Mouse (Mus musculus) thymus, postnatal 36 days (tissue): Measurements from ENCODE around the gene Serp2.
"Not testable (repeated sequence)": the region's sequence is repeated elsewhere in the genome, so short reads cannot be mapped to it uniquely, and the experiment has no call there.

Experiments
- DNase-seq, 2 experiments: peaks; one replicate each; pipeline ENCODE4 v3.0.0; 2022; ENCODE audit warnings: mixed read lengths in 2 of 2

The Serp2 gene

DNA sequence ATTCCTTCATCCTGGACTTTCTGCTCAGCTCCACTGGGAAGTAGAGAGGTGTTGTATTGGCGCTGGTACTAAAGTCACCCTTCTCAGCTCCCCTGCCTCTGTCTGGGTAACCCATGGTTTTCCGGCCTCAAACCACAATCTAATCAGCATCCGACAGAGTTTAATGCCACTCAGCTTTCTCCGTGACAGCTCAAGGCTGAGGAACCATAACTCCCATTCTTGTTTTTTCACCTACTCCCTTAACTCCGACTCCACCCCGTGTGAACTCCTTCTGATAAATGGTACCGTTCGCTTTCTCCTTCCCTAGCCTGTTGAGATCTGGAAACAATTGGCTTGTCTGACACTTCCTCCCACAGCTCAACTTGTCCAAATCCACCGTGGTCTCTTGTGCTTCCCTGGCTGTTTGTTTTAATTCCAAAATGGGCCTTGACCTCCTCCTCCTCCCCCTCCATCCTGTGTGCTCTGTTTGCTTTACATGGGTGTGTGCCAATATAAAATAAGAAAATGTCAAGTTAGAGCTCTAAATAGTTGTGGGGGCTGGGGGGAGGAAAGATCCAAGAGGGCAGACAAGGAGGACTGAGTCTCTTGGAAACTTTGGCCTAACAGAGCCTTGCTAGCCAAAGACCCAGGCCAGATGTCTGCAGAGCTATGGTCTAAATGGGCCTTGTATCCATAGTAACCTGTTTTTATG, 12.7 kb upstream of the Serp2 start:
- DNase-seq, result peak in 1 of 2 experiments; percentile 28

DNA sequence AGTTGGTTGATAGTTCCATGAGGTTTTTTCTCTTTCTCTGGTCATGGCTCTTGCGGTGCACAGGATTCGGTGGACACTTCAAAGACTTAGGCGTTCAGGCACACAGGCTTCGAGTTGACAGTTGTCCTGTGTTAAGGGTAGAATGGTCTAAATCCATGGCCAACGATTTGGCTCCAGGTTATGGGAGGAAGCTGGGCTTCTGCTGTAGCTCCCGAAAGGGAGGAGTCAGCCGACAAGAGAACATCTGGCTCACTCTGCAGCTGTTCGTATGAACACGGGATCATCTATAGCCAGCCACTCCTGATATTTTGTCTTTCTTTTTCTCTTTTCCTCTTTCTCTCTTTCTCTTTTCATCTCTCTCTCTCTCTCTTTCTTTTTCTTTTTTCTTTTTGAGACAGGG, 11.9 kb upstream of the Serp2 start:
- no peak for DNase-seq

DNA sequence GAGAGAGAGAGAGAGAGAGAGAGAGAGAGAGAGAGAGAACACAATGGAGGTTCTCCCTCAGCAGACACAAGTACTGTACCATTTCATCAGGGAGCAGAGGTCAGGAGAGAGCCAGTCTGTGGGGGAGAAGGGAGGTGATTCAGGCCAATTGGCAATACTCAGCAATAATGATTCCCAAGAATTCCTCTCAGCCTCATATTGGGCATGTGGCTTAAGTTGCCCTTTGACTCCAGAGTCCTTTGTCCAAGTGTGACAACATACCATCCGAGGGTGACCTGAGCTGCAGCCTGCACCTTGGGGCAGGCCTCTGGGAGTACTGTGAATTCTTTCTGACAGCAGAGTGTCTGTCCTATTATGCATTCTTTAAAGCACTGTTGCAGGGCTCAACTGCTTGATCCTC, 10.6 kb upstream of the Serp2 start:
- DNase-seq, result no peak

DNA sequence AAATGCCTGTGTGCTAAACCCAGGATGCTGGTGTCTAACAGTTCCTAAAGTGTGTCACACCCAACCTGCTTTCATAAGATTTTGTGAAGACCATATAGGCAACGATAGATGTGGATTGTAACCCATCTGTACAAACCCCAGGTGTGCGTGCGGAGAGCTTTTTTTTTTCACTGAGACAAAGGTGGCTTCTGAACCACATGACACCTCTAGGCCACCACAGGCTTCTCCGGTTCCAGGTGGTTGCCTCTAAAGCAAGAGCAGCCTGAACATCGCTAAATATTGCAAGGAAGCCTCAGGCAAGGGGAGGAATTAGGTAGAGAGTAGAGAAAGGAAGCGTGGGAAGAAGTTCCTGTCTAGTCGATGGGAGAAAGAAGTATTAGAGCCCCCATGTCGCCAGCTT, 10.0 kb upstream of the Serp2 start:
- peak; percentile 30 to 61 for DNase-seq

DNA sequence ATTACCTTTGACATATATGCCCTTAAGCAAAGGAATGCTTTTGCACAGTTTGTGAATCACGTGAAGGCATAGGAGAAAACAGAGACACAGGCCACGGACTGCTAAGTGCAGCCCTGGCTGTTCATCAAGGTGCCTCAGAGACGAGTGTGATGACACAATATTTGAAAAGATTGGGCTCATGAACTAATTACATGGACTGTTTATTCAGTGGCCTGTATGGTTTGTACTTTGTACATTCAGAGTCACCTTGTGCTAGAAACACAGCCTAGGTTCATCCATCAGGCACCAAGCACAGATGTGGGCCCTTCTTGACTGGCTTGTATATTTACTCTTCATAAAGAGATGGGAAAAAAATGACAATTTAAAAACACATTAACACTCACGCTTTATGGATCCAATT, 9.5 kb upstream of the Serp2 start:
- DNase-seq, result no peak

DNA sequence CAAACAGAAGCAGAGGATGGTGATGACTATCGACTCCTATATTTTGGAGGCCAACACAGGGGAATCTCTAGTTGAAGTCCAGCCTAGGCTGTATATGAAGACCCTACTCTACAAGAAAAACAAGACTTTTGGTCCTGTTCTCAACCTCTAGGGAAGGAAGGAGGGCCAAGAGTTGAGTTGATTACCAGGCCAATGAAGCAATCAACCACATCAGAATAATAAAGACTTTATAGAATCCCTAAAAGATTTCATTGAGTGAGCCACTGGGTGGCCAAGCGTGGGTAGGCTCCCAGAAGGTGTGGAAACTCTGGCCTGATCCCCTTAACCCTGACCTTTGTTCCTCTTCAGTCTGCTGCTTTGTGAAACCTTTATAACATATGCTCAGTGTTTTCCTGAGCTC, 2.5 kb upstream of the Serp2 start:
- no peak for DNase-seq

DNA sequence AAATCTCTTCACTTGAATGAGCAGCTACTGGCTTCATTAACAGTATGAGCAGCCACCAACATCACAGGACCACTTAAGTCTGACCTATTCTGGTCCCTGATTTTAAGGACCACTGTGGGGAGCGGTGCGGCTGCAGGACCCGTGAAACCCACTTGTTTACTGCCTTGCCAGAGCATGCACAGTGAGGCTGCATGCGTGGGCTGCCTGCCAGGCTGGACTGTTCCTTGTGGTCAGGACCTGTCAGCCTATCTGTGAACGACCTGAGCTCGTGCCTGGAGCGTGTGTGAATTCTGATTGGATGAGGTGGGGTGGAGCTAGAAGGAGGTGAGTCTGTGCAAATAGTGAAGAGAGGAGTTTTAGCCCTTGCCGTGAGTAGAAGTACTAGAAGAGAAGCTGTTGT, 1.5 kb upstream of the Serp2 start:
- not testable (repeated sequence) for DNase-seq

DNA sequence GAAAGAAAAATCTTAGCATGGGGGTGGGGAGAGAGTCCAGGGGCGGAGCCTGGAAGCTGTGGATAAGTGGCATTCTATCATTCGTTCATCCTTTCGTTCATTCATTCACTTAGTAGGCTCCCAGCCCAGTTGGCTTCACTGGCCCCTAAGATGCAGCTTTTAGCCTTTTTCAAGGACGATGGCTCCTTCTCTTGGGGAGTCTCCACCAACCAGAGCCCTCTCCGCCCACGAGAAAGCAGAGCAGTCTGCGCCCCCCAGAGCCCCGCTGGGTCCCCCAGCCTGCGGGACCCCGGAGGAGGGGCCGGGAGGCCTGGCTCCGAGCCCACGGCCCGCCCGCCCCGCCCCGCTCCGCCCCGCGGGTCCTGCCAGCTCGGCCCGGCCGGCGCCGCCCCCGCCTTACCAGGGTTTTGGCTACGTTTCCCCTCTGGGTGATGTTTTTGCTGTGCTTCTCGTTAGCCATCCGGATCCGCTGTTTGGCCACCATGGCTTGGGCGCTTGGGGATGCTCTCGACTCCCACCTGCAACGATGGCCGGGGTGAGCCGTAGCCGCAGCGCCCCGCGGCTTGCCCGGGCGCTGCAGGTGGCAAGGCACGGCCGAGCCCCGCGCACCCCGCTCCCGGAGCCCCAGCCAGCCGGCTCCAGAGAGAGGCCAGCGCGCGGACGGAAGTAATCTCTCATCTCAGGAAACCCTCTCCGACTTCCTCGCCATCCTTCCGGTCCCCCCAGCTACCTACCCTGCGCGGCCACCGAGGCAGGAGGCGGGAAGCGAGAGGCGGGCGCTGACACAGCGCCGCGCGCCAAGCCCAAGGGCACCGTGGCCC, 448 bp downstream of the Serp2 start:
- peak; percentile 58 to 74 for DNase-seq

DNA sequence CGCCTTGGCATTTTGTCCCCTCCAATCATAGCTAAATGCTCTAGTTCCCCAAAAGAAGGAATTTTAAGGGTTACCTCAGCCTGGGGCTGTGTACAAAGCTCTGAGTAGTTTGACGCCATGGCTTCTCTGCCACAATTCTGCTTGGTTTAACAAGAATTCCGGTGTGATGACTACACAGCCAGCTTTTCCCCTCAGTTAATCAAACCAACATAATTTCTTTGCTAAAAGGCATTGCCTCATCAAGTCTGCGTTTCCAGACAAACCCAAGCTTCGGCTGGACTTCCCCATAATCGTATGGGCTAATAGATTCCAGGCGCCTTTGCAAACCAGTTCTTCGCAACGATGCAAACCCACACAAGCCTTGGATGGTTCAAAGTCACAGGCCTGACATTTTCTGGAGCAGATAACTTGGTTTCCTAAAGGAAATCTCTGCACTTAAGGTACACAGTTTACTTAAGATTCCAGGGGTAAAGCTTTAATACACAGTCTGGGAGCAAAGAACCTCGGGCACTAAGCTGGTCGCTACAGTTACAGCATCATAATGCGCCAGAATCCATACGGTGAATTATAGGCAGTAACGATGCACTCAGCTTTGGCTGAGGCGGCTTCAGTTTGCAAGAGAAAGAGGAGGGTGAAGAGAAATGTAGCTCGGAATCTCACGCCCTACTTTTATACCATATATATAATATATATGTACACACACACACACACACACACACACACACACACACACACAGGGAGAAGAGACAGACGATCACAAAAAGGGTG, 1.2 kb downstream of the Serp2 start:
- no peak for DNase-seq

DNA sequence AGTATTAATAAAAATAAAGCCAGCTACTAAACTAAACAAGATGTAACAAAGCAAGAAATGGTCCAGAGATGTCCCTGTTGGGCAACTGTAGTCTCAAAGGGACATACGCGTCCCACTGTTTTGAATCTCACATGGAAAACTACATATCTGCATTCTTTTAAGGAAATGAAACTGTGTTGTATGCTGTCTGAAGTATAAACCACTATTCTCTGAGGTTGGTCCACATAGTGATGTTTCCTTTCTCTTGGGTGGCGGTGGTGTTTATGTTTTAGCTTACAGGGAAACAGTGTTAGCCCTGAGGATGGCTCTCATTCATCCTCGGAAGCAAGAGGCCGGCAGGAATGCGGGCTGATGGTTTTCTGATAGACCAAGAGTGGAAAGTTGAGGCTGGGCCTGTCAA, 12.6 kb downstream of the Serp2 start:
- DNase-seq, result no peak

DNA sequence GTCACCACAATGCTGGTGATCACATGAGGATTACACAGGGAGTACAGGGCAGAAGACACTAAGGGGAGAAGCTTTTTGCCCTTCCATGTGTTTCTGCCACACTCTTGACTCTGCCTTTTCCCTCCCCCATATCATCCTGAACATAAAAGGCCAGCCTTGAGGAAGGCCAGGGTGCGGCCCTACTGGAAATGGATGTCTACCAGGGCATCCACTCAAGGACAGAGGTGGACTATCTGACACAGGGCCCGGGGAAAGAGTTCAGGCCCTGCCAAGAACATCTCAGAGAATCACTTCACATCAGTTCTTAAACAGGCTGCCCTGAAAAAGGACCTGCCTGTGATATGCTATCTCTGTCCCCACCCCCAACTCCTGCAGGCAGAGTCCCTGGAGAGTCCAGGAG, 15.3 kb downstream of the Serp2 start:
- no peak for DNase-seq

DNA sequence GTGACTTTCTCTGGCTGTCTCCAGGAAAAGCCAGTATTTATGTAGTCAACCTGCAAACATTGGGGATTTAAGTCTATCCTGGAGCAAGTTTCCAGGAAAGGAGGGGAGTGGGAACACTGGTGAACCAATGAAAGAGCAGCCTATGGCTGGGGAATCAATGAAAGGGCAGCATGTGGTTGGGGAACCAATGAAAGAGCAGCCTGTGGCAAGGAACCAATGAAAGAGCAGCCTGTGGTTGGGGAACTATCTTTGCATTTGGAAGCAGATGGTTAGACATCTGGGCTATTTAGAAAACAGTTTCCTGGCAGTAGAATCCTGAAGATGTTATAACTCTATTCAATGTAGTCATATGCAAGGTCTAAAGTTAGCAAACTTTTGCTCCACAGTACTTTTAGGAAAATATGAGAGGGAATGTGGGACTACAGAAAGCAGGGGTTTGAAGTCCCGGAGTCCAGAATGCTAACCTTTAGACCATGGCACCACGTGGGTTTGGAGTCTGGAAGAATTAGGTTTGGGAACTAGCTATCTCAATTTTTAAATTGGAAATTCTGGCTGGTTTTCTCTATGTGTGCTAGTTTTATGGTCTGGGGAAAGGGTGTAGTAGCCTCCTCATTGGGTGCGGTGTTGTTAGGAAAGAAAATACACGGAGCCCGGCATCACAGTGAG, 16.6 kb downstream of the Serp2 start:
- no peak for DNase-seq

DNA sequence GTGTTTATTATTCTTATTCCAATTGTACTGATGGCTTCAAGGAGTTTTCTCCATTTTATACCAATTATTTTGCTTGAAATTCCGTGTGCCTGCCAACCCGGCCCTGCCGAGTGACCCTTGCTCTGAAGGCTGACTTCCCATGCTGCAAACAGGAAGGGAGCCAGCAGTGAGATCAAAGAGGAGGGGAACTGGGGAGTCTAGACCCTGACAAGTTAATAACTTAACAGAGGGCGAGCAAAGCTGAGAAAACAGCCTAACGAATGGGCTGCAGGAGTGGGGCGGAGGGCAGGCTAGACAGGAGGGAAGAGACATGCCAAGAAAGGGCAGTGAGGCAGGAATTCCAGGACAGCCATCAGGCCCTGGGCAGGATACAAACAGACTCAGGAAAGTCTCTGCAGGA, 19.8 kb downstream of the Serp2 start:
- DNase-seq, result no peak

DNA sequence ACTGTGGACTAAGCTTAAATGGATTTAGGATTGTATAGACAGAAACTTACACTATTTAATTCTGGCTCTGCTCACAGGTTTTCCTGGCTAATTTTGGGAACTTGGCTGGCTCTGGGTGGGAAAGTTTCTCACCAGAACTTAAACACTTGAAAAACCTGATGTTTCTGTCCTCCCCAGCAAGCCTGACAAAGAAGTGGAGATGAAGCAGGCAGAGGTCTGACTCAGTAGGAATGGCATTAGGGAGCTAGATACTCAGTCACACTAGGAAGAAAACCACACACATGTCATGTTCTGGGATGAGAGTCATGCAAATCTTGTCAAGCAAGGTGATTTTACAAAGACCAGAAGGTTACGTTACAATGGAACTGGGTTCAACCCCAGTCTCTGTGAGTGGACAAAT, 21.6 kb downstream of the Serp2 start:
- DNase-seq, result no peak

DNA sequence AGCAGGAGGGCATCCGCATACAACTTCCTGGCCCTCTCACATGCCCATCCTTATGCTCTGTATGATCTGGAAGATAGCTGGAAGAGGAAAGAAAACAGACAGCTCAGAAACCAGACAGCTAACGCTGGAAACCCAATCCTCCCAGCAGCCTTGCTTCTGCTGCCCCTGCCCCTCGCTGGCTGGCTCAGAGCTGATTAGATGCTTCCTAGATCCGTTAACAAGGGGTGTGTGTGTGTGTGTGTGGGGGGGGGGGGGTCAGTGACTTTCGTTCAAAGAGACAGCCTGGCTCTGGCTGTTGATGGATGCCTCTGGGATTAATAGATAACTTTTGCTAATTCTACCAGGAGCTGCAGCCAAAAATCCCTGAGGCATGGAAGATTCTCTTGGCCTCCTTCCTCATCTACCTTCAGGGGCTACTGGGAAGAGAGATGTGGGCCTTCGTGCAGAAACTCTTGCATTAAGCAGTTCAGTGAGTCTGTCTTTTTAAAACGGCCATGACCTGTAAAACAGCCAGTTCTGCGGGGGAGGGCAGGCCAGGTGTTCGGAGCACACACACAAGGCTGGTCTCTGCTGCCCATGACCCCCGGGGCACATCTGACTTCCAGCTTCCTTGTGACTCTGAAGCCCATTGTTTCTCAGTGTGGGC, 23.4 kb downstream of the Serp2 start:
- DNase-seq, result no peak

DNA sequence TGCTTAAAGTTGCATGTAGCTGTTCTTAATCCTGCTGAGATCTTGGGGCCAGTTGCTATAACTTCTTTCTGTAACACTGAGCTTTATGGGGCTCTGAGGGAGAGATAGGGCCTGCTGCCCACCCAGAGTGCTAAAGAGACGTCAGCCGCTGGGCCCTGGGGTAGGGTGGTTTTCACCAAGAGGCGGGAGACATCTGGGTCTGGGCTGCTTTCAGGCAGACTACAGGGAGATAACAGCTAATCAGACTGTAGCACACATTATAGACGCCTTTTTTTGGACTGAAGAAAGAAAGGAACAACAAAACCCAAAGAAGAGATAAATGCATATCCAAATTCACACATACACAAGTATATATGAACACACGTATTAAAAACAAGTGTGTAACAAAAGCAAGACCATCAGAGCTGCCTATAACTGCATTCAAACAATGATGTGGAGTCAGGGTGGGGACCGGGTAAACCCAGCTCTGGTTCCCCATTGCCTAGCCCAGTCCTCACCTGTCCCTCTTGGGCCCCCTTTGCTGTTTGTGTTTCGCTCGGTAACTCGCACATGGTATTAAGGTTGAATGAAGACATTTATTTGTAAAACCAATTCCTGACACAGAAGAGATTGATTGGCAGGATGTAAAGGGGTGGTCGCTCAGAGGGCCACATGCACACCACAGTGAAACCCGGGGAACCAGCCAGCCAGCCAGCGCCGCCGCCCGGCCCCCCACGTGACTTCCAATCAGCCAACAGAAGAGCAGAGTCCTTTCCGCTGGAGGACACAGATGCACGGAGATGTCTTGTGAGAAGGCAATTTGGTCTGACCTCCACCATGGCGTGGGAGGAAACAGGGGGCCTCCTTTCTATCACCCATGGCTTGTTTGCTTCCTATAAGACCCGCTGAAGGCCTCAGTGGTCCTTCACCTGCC, 24.2 kb downstream of the Serp2 start:
- DNase-seq, result peak; percentile 28 to 46

DNA sequence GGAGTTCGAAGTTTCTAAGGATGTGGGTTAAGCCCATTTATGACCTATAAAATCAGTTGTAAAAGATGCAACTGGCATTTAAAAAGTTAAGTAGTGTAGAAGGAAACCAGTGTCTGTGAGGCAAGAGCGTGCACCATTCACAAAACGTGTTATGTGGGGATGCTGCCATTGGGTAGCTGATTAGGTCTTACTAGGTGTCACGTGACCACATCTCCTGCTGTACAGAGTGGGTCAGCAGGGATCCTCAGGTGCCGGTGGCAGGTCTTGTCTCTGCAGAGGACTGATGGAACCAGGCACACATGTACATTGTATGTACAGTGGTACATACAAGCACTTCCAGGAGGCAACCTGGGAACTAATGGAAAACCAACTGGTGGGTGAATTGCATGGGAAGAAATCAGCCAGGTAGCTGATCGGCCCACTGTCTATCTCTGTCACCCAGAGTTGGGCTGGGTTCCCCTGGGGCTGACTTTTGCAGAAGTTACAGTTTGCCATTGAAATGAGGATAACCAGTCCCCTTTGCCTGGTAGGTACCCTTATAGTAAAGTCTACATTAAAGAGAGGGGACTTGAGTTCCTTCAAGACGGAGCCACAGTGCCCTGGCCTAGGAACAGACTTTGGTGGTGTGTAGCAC, 25.5 kb downstream of the Serp2 start:
- DNase-seq, result no peak

DNA sequence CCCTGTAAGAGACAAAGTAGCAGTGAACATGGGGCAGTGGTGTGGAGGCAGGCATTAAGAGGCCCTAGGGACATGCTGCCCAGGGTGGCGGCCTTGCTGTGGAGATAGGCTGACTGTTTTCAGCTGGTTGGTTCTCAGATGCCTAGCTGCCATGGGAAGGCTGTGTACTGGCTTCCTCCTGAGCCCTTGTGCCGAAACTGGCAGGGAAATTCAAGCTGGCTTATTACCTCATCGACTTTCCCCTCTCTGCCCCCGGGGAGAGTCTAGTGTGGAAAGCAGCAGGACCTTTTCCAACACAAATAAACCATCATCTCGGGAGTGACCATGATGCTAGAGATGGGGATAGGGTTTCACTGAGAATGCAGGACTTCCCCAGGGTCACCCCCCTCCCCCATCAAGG, 28.0 kb downstream of the Serp2 start:
- DNase-seq, result no peak

DNA sequence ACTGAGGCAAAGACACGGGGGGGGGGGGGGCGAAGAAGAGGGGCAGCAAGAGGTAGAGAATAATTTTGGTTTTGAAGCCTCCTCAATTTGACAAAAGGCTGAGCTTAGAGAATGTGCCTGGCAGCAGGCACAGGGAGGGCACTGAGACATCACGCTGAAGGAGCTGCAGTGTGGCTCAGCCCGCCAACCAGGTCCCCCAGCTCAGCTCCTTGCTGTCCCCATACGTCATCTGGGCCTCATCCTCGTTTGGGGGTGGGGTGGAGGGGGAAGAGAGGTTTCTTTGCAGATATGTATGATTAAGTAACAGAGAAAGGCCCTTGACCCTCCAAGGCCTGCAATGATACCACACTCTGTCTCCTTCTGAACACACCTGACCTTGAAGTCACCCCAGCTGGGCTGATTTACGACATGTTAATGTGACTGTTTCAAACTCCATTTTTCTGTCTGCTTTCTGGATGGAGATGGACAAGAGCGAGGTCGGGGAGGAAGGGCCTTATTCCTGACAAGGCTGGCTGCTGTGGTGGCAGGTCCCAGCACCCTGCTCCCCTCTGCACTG, 28.9 kb downstream of the Serp2 start:
- no peak for DNase-seq

DNA sequence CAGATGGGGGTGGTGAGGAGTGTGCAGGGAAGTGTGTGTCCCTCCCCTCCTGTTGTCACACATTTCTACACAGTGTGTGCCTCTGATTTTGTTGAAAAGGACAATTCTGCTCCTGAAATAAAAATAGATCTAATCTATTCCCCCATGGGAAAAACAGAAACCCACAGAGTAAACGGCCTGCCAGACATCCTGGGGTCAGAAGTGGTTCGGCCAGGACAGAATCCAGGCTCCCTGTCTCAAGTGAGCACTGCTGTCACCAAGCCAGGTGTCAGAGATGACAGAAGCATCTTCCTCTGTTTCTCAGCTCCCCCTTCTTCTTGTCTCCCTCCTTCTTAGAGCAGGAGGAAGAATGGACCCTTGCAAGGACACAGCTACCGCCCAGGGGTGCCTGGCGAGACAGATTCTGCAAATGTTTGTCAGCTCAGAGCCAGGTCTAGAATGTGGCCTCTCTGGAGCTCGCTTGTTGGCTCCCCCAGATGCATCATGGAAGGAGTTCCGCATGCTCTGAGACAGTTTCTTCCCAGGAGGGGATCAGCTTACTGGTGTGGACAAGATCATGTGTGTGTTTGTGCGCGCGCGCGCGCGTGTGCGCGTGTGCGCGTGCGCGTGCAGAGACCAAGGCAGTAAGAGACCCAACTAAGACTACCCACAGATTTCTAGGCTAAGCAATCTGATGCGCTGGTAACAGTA, 29.5 kb downstream of the Serp2 start:
- no peak for DNase-seq
